Mouse (Mus musculus) kidney, postnatal 0 days (tissue): ENCODE results near the gene Tbcel. TPM values are rescaled to one million over a fixed set of nuclear protein-coding genes. Genes with fewer than 3 reads are reported as not detected.

Experiments
- ATAC-seq: fragments of 200-750 bp; cut with Nextera tagmentation; replicated peaks from 2 replicates; pipeline ENCODE4 v1.8.0; 2017; ENCODE audit warnings: low read depth, moderate number of reproducible peaks, moderate TSS enrichment, moderate library complexity; ENCODE audit not compliant: low FRiP score
- DNase-seq: peaks from one replicate; pipeline ENCODE4 v3.0.0-alpha.2; 2016; ENCODE audit warnings: low spot score
- H3K27ac ChIP-seq: fragments of 300-500 bp; sonication (generic); 2 replicates; pipeline ENCODE4 v1.5.1; 2014; ENCODE audit warnings: mild to moderate bottlenecking
- H3K27me3 ChIP-seq: fragments of 300-500 bp; sonication (generic); 2 replicates; pipeline ENCODE4 v1.6.1; 2014; ENCODE audit warnings: low read length, mixed read lengths; ENCODE audit not compliant: insufficient read depth
- H3K36me3 ChIP-seq: fragments of 300-500 bp; sonication (generic); 2 replicates; pipeline ENCODE4 v1.6.1; 2014; ENCODE audit warnings: low read length, mixed read lengths; ENCODE audit not compliant: insufficient read depth
- H3K4me1 ChIP-seq: fragments of 300-500 bp; sonication (generic); replicated peaks from 2 replicates; pipeline ENCODE4 v1.6.1; 2014; ENCODE audit warnings: antibody characterized with exemption, low read length, mixed read lengths; ENCODE audit not compliant: insufficient read depth
- H3K4me2 ChIP-seq: fragments of 300-500 bp; sonication (generic); 2 replicates; pipeline ENCODE4 v1.6.1; 2014; ENCODE audit warnings: mild to moderate bottlenecking, low read length, moderate library complexity, mixed read lengths
- H3K4me3 ChIP-seq: fragments of 300-500 bp; sonication (generic); replicated peaks from 2 replicates; pipeline ENCODE4 v1.5.1; 2014; ENCODE audit warnings: low read depth, low read length
- H3K9ac ChIP-seq: fragments of 300-500 bp; sonication (generic); 2 replicates; pipeline ENCODE4 v1.6.1; 2014; ENCODE audit warnings: low read depth, low read length
- H3K9me3 ChIP-seq: fragments of 300-500 bp; sonication (generic); replicated peaks from 2 replicates; pipeline ENCODE4 v1.6.1; 2016; ENCODE audit warnings: low read length, inconsistent platforms, mixed read lengths
- CTCF ChIP-seq: IDR thresholded peaks from 2 replicates; pipeline ENCODE4 v1.5.1; 2016; ENCODE audit warnings: antibody characterized with exemption, low read depth, mild to moderate bottlenecking, moderate library complexity
- WGBS: fragments of 180-500 bp; shearing (Covaris S2); extraction: QIAGEN DNeasy Blood & Tissue Kit; methylation state at CpG from one replicate; pipeline ENCODE4 v1.1.7; 2014; 5-methylcytosine and 5-hydroxymethylcytosine counted together
- polyA plus RNA-seq: library from polyadenylated mRNA; unstranded; fragments of >200 nt; fragmentation: Nextera tagmentation; extraction: Ambion mirVana; gene quantifications from 2 replicates; pipeline ENCODE4 v1.2.1, GENCODE M21; 2015

Tbcel gene
- polyA plus RNA-seq, 1 experiment from 2014 or later = 6.0 TPM

DNA sequence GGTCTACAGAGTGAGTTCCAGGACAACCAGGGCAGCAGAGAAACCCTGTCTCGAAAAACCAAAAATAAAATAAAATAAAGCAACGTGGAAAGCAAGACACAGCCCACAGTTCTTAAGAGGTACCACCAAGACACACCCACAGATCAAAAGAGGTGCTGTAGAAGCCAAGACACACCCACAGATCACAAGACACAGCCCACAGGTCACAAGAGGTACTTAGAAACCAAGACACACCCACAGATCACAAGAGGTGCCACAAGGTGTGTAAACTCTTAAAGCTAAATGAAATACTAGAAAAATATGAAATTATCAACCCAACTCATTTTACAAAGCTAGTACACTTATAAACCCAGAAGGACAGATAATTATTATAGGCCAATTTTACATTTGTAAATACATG is 84.0 kb downstream of the Tbcel start:
- no peaks in the 10 kb centered on the region for H3K4me1 ChIP-seq
- no peak overlapping the region for H3K4me3 ChIP-seq
- no peak for TF ChIP-seq CTCF
- H3K4me2 ChIP-seq = no peak overlapping the region
- H3K27ac ChIP-seq = no peak overlapping the region
- H3K27me3 ChIP-seq = no peaks in the 10 kb centered on the region
- H3K9ac ChIP-seq = no peak overlapping the region
- 86% methylated on average over 2 of the region's 2 CpGs for WGBS
- DNase-seq (no peak), ATAC-seq (no peak)
- H3K9me3 ChIP-seq = no peaks in the 10 kb centered on the region
- H3K36me3 ChIP-seq = peaks cover 30% of the 10 kb centered on the region; the same call in 1 of the 2 replicates

GRCm38 (mm10) chr9:42419687-42420086 is 87.9 kb downstream of the Tbcel start:
- no peak for ATAC-seq
- 83% methylated on average over 2 of the region's 2 CpGs for WGBS

GRCm38 (mm10) chr9:42418786-42419185 is 88.8 kb downstream of the Tbcel start:
- DNase-seq = no peak
- H3K36me3 ChIP-seq = peaks cover 15% of the 10 kb centered on the region; the same call in 1 of the 2 replicates

More at GRCm38 (mm10) chr9:42419687-42420086, 87.9 kb downstream of the Tbcel start:
- H3K4me3 ChIP-seq = no peak overlapping the region
- H3K4me2 ChIP-seq = no peak overlapping the region
- no peak overlapping the region for H3K9ac ChIP-seq
- H3K27me3 ChIP-seq = no peaks in the 10 kb centered on the region
- H3K27ac ChIP-seq = no peak overlapping the region
- H3K36me3 ChIP-seq = peaks cover 15% of the 10 kb centered on the region; the same call in 1 of the 2 replicates
- H3K4me1 ChIP-seq = no peaks in the 10 kb centered on the region; the same call in 1 of the 2 replicates
- no peaks in the 10 kb centered on the region for H3K9me3 ChIP-seq
- DNase-seq = no peak
- TF ChIP-seq CTCF = no peak

DNA sequence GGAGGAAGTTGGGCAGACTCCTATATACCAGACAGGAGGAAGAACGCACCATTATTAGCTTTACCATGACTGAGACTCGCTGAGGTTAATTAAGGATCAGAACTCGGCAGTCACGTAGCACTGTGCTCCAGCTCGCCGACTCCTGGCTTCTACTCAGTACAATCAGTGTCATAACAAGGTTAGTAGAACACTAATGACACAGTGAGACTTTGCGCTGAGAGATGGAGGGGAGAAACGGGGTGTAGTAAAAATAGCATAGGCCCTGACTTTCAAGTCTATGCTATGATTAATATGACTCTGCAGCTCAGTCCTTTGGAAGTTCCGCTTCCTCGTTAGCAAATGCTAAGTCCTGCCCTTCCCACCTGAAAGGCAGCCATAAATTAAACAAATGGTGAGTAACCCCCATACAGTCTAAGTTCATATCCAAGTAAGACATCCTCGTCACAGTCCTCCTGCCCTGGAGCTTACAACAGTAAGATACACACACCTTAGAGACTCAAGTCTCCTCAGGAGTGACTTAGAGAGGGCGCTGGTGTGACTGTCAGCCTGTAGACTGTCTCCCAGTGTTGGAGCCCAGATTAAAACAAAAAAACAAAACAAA is 90.2 kb downstream of the Tbcel start:
- H3K36me3 ChIP-seq = peaks cover 15% of the 10 kb centered on the region; the same call in 1 of the 2 replicates
- no peak overlapping the region for H3K27ac ChIP-seq
- no peaks in the 10 kb centered on the region for H3K27me3 ChIP-seq
- no peaks in the 10 kb centered on the region; the same call in 1 of the 2 replicates for H3K4me1 ChIP-seq
- no peak overlapping the region for H3K4me3 ChIP-seq
- ATAC-seq (no peak), DNase-seq (no peak)
- no peak overlapping the region for H3K9ac ChIP-seq
- WGBS = 65% methylated on average over 12 of the region's 12 CpGs
- no peaks in the 10 kb centered on the region for H3K9me3 ChIP-seq
- H3K4me2 ChIP-seq = no peak overlapping the region
- TF ChIP-seq CTCF = no peak

More at GRCm38 (mm10) chr9:42418786-42419185, 88.8 kb downstream of the Tbcel start:
- 91% methylated on average over 5 of the region's 5 CpGs for WGBS
- TF ChIP-seq CTCF = no peak
- ATAC-seq = no peak
- Histone ChIP-seq H3K4me1 (no peaks in the 10 kb centered on the region; the same call in 1 of the 2 replicates), H3K9ac (no peak overlapping the region), H3K4me3 (no peak overlapping the region), H3K27ac (no peak overlapping the region), H3K27me3 (no peaks in the 10 kb centered on the region), H3K9me3 (no peaks in the 10 kb centered on the region), H3K4me2 (no peak overlapping the region)

DNA sequence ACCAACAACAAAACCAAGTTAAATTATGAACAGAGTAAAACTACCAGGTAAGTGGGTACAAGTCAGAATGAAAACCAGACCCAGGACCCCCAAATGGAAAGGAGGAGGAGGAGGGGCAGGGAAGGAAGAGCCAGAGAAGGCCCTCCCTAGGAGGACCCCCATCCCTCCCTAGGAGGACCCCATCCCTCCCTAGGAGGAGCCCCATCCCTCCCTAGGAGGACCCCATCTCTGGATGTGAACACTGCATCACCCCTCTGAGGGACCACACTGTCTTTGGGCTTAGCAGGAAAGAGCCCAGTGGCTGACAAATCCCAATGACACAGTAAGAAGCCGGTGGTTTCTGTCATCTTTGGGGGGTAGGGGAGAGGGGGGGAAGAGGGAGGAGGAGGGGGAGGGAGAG is 92.4 kb downstream of the Tbcel start:
- Histone ChIP-seq H3K4me1 (no peaks in the 10 kb centered on the region; the same call in 1 of the 2 replicates), H3K4me2 (no peak overlapping the region), H3K27me3 (no peaks in the 10 kb centered on the region), H3K27ac (no peak overlapping the region), H3K9ac (no peak overlapping the region), H3K9me3 (no peaks in the 10 kb centered on the region), H3K36me3 (0 out of 2 replicates have a peak, but pooled peaks cover 5% of the 10 kb centered on the region), H3K4me3 (no peak overlapping the region)
- ATAC-seq = no peak
- 40% methylated on average over 1 of the region's 1 CpGs for WGBS
- TF ChIP-seq CTCF = no peak
- no peak for DNase-seq

DNA sequence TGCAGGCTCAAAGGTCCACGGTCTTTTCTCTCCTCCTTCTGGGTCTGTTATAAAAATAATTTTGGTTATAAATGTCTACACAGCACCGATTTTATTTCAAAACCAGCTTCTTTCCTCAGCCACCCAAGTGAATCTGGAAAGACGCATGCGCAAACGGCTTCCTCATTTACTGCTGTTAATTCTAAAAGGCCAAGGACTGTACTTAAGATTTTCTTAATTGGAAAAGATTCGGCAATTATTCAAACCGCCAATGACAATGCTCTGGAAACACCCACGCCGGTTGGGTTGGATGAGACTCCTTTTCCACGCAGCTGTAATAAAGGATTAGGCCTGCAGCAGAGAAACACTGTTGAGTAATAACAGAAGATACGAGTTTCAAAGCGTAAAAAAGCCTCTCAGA is 94.3 kb downstream of the Tbcel start:
- Histone ChIP-seq H3K9ac (no peak overlapping the region), H3K9me3 (no peaks in the 10 kb centered on the region), H3K27ac (no peak overlapping the region), H3K36me3 (0 out of 2 replicates have a peak, but pooled peaks cover 5% of the 10 kb centered on the region), H3K4me2 (no peak overlapping the region), H3K4me1 (no peaks in the 10 kb centered on the region; the same call in 1 of the 2 replicates), H3K27me3 (no peaks in the 10 kb centered on the region), H3K4me3 (no peak overlapping the region)
- DNase-seq = no peak
- WGBS = 78% methylated on average over 12 of the region's 12 CpGs
- no peak for ATAC-seq
- TF ChIP-seq CTCF = no peak
